Mouse (Mus musculus): ENCODE results near the gene 2310011J03Rik. TPM values are rescaled to one million over a fixed set of nuclear protein-coding genes. Genes with fewer than 3 reads are reported as not detected.

2310011J03Rik gene
- polyA plus RNA-seq, 1 experiment = 39.3 TPM

DNA sequence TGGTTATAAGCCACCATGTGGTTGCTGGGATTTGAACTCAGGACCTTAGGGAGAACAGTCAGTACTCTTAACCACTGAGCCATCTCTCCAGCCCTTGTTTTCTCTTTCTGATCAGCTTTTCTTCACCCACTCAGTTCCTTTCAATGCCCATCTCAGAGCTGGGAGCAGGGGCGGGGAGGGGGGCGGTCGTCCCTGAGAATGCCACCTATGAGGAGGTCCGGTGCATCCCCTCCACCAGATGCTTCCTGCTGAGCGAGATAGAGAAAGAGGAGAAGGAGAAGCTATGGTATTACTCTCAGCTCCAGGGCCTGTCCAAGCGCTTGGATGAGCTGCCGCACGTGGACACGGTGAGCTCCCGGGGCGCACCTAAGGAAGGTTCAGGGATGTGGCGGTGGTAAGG, 15.9 kb downstream of the 2310011J03Rik start:
- Histone ChIP-seq H3K4me1 (ENCODE audit: control insufficient read depth, insufficient read depth, low read length) (no peaks in the 10 kb centered on the region), H3K4me3 (ENCODE audit: insufficient read depth, low read length) (peak overlapping the region; percentile 41), H3K27ac (ENCODE audit: insufficient read depth, low read depth, low read length) (no peak overlapping the region)
- no peak for TF ChIP-seq POLR2A (IDR thresholded peaks at IDR 0.05; ENCODE audit: borderline replicate concordance, low read depth, low read length)
- TF ChIP-seq CTCF (IDR thresholded peaks at IDR 0.05; ENCODE audit: low read depth, low read length) = no peak

DNA sequence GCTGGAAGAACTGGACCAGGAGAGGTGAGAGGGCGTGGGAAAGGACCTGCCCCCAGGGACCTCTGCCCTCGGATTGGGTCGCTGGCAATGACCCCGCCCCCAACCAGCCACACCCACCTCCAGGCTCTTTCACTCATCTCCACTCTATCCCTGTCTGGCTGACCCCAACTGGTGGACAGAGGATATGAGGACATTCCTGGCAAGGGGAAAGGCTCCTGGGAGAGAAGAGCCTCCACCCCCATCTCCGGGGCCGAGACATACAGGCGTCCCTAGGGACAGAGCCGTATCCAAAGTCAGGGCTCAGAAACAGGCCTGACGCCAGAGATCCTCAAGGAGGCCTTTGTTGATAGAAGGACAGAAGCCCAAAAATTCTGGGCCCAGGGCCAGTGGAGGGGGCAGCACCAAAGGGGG, 17.9 kb downstream of the 2310011J03Rik start:
- Histone ChIP-seq H3K4me1 (ENCODE audit: control insufficient read depth, insufficient read depth, low read length) (no peaks in the 10 kb centered on the region), H3K4me3 (ENCODE audit: insufficient read depth, low read length) (no peak overlapping the region), H3K27ac (ENCODE audit: insufficient read depth, low read depth, low read length) (no peak overlapping the region)
- TF ChIP-seq POLR2A (IDR thresholded peaks at IDR 0.05; ENCODE audit: borderline replicate concordance, low read depth, low read length) (no peak), CTCF (IDR thresholded peaks at IDR 0.05; ENCODE audit: low read depth, low read length) (no peak)

DNA sequence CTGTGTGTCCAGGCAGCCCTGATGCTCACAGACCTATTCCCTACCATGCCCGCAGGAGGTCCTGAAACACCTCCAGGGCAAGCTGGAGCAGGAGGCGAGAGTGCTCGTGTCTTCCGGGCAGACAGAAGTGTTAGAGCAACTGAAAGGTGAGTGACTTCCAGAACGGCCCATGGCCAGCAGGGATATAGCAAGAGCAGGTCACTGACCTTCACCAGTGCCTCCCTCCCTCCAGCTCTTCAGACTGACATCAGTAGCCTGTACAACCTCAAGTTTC, 18.3 kb downstream of the 2310011J03Rik start:
- Histone ChIP-seq H3K4me3 (ENCODE audit: insufficient read depth, low read length) (no peak overlapping the region), H3K4me1 (ENCODE audit: control insufficient read depth, insufficient read depth, low read length) (no peaks in the 10 kb centered on the region)
- TF ChIP-seq CTCF (IDR thresholded peaks at IDR 0.05; ENCODE audit: low read depth, low read length) (no peak), POLR2A (IDR thresholded peaks at IDR 0.05; ENCODE audit: borderline replicate concordance, low read depth, low read length) (no peak)

DNA sequence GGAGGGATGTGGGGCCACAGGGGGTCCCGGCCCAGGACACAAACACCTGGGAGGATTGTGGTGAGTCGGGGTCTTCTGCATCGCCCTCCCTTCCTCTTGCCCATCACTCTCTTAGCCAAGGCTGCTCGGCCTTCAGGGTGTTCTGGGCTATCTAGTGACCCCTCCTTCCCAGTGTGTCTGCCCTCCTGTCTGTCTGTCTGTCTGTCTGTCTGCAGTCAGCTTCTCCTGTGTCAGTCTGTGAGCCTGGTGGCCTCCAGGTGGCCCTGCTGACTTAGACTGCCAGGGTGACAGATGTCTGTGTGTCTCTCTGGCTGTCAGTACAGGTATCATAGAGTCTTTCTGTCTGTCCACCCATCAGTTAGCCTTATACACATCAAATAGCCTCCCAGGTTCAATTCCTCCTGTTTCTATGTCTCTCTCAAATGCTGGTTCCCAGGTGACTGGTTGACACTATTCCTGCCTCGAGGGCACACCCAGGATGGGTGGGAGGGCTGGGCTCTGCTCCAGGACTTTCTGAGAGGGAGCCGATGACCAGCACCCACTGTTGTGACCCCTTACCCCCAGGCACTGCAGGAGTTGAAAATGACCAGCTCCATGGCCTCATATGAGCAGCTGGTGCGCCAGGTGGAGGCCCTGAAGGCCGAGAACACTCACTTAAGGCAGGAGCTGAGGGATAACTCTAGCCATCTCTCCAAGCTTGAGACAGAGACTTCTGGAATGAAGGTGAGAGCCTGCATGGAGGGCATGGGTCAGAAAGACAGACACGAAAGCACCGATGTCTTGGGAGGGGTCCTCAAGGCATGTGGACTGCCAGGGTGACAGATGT, 18.9 kb downstream of the 2310011J03Rik start:
- Histone ChIP-seq H3K4me3 (ENCODE audit: insufficient read depth, low read length) (no peak overlapping the region), H3K4me1 (ENCODE audit: control insufficient read depth, insufficient read depth, low read length) (no peaks in the 10 kb centered on the region), H3K27ac (ENCODE audit: insufficient read depth, low read depth, low read length) (no peak overlapping the region)
- TF ChIP-seq CTCF (IDR thresholded peaks at IDR 0.05; ENCODE audit: low read depth, low read length) = no peak

More for the DNA sequence above, 18.3 kb downstream of the 2310011J03Rik start:
- H3K27ac ChIP-seq (ENCODE audit: insufficient read depth, low read depth, low read length) = no peak overlapping the region

DNA sequence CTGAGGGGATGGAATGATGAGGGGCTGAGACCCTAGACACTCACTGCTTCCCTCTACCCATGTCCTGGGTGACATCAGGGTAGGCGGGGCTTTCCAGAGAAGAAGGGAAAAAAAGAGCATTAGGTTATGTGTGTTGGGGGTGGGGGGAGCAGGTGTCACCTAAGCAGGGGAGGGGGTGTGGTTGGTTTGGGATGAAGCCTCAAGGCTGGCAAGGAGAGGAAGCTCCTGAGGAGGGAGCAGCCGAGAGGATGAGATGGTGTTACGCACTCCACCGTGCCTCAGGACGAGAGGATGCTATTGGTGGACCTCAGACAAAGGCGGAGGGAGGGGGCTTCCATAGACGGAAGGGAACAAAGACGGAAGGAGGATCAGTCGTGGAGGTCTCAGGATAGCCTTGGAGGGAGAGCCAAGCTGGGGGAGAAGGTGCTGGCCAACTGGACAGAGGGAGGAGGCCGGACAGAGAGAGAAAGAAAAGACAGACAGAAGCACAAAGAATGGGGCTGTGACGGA, 19.6 kb downstream of the 2310011J03Rik start:
- TF ChIP-seq CTCF (IDR thresholded peaks at IDR 0.05; ENCODE audit: low read depth, low read length) = no peak
- TF ChIP-seq POLR2A (IDR thresholded peaks at IDR 0.05; ENCODE audit: borderline replicate concordance, low read depth, low read length) = no peak
- Histone ChIP-seq H3K4me3 (ENCODE audit: insufficient read depth, low read length) (no peak overlapping the region), H3K4me1 (ENCODE audit: control insufficient read depth, insufficient read depth, low read length) (no peaks in the 10 kb centered on the region), H3K27ac (ENCODE audit: insufficient read depth, low read depth, low read length) (no peak overlapping the region)

DNA sequence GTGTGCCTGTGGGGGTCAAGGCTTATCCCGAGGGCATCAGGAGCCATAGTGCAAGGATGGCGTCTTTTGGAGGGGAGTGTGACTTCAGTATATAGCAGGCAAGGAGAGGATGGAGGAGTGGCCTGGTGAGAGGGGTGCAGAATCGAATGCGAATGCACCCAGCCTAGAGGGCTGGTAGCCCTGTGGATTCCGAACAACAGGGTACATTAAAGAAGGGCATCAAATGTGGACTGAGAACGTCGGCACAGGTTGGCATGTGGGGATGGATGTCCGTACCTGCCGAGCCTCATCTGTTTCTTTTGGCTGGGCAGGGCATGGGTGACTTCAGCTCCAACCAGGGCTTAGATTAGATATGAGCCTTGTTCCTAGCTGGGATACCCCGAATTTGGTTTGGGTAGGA, 20.5 kb downstream of the 2310011J03Rik start:
- Histone ChIP-seq H3K4me3 (ENCODE audit: insufficient read depth, low read length) (no peak overlapping the region), H3K4me1 (ENCODE audit: control insufficient read depth, insufficient read depth, low read length) (no peaks in the 10 kb centered on the region), H3K27ac (ENCODE audit: insufficient read depth, low read depth, low read length) (no peak overlapping the region)
- TF ChIP-seq CTCF (IDR thresholded peaks at IDR 0.05; ENCODE audit: low read depth, low read length) = no peak
- TF ChIP-seq POLR2A (IDR thresholded peaks at IDR 0.05; ENCODE audit: borderline replicate concordance, low read depth, low read length) = no peak

DNA sequence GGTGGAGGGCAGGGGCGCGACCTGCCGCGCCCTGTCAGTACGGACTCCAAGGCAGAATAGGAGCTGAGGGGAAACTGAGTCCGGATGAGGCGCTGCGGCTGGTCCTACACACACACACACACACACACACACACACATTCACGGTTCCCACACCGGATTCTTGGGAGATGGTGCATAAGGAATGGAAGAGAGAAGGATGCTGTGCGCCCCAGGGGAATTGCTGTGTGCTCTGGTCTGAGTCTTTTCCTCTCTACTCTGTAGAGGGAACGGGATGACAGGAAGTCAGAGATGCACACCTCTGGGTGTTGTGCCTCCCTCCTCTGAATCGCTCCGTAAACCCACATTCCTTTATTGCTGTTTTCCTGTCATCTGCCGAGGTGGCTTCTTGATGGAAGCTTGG, 21.0 kb downstream of the 2310011J03Rik start:
- Histone ChIP-seq H3K27ac (ENCODE audit: insufficient read depth, low read depth, low read length) (no peak overlapping the region), H3K4me3 (ENCODE audit: insufficient read depth, low read length) (no peak overlapping the region), H3K4me1 (ENCODE audit: control insufficient read depth, insufficient read depth, low read length) (no peaks in the 10 kb centered on the region)
- TF ChIP-seq CTCF (IDR thresholded peaks at IDR 0.05; ENCODE audit: low read depth, low read length) (no peak), POLR2A (IDR thresholded peaks at IDR 0.05; ENCODE audit: borderline replicate concordance, low read depth, low read length) (no peak)

DNA sequence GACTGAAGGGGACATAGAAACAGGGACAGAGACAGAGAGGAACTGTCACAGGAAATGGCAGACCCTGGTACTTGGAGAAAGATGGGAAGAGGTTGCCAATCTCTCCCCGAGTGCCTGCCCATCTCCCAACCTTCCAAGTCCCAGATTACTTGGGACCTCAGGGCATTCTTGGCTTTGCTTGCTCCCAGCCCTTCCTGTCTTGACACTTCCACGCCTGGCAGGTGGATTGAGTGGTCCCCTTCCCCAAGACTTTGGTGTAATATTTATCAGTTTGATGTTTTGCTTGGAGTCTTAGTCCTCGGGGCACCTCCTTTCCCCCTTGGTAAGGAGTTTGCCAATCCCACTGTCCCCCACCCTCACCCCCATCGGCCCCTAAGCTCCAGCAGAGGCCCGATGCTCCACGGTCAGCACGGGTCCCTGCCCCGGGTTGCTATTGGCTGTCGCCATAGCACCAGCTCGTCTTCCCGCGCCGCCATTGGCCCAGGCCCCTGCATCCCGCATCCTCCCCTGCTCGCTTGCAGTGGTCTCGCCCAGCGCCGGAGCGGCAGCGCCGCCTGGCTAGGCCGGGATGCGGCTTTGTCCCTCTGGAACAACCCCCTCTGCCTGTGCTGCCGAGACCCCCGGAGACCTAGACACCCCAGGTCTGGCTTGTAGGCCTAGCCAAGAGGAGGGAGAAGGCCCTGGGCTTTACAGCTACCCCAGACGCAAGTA, 21.6 kb downstream of the 2310011J03Rik start:
- Histone ChIP-seq H3K4me3 (ENCODE audit: insufficient read depth, low read length) (no peak overlapping the region), H3K4me1 (ENCODE audit: control insufficient read depth, insufficient read depth, low read length) (peaks cover 3% of the 10 kb centered on the region; the same call in 1 of the 2 replicates), H3K27ac (ENCODE audit: insufficient read depth, low read depth, low read length) (no peak overlapping the region)
- TF ChIP-seq POLR2A (IDR thresholded peaks at IDR 0.05; ENCODE audit: borderline replicate concordance, low read depth, low read length) (no peak), CTCF (IDR thresholded peaks at IDR 0.05; ENCODE audit: low read depth, low read length) (no peak)

DNA sequence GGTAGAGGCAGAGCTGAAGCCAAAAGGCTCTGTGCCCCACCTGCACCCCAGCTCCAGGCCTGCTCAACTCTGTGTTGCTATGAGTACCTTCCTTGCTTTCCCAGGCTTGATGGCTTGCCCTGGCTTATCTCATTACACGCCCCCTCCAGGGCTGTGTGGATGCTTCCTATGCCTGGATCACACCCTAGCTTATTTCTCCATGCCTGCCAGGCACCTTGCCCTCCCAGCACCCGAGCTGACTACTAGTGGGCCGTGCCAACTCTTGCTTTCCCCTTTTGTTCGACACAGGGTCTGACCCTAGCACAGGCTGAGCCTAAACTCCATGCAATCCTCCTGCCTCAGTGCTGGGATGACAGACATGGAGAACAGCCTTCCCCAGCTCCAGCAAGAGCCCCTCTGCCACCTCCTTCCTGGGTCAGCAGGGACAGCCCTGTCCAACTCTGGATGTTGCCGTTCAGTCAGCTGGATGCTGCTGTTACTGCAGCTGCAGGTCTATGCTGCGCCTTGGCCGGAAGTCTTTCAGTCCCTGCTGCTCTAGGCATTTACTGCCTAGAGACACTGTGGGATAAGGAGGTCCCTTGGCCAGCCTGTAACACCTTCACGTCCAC, 22.7 kb downstream of the 2310011J03Rik start:
- no peak overlapping the region for H3K4me3 ChIP-seq (ENCODE audit: insufficient read depth, low read length)
- H3K4me1 ChIP-seq (ENCODE audit: control insufficient read depth, insufficient read depth, low read length) = peaks cover 3% of the 10 kb centered on the region; the same call in 1 of the 2 replicates
- TF ChIP-seq CTCF (IDR thresholded peaks at IDR 0.05; ENCODE audit: low read depth, low read length) = no peak
- no peak for TF ChIP-seq POLR2A (IDR thresholded peaks at IDR 0.05; ENCODE audit: borderline replicate concordance, low read depth, low read length)
- H3K27ac ChIP-seq (ENCODE audit: insufficient read depth, low read depth, low read length) = no peak overlapping the region

DNA sequence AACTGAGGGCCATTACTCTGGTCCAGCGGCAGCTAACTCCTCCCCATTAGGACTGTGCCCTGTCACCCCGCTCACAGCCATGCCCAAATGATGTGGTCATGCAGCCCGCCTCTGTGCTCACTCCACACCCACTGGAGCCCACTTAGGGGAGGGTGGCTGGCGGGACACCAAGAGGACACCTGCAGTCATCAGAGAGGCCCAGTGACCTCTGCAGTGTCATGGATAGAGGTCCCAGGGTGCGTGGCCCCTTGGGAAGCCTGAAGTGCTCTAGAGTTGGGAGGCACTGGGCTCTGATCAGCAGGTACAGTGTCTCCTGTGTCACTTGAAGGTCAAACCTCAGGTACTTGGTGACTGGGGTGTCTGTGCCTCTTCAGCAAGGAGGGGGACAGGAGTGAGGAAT, 23.5 kb downstream of the 2310011J03Rik start:
- no peak for TF ChIP-seq POLR2A (IDR thresholded peaks at IDR 0.05; ENCODE audit: borderline replicate concordance, low read depth, low read length)
- TF ChIP-seq CTCF (IDR thresholded peaks at IDR 0.05; ENCODE audit: low read depth, low read length) = no peak
- Histone ChIP-seq H3K4me1 (ENCODE audit: control insufficient read depth, insufficient read depth, low read length) (peaks cover 3% of the 10 kb centered on the region; the same call in 1 of the 2 replicates), H3K27ac (ENCODE audit: insufficient read depth, low read depth, low read length) (no peak overlapping the region), H3K4me3 (ENCODE audit: insufficient read depth, low read length) (no peak overlapping the region)
